Mouse (Mus musculus) small intestine, adult 2 months (tissue): ENCODE results near the gene Ccm2.

Experiments used
- CTCF ChIP-seq: fragments of 200-500 bp; IDR thresholded peaks from 2 replicates; pipeline ENCODE4 v1.5.1; 2012; ENCODE audit warnings: low read depth, mild to moderate bottlenecking, control low read depth, inconsistent platforms, low read length, moderate library complexity, mixed read lengths; ENCODE audit not compliant: insufficient replicate concordance, insufficient read length; ENCODE audit errors: extremely low read depth
- POLR2A ChIP-seq: fragments of 200-500 bp; IDR thresholded peaks from 2 replicates; pipeline ENCODE4 v1.6.1; 2012; ENCODE audit warnings: low read depth, mild to moderate bottlenecking, control low read depth, inconsistent platforms, low read length, moderate library complexity

DNA sequence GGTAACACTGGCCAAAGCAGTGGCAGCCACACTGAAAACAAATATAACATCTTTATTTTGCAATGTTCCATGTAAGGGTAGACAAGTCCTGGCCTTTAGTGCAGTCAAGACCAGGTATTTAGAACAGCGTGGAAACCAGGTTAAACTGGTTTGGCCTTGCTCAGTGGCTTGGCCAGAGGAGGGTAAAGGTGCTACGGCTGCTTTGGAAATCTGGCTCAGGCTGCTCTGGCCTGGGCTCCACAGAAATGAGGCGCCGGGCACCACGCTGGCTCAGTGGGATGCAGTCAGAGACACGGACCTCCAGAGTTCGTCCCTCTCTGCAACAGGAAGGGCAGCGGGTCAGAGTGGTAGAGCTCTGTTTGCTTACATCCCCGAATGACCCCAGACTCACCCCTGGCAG lies 40.2 kb upstream of the Ccm2 start:
- TF ChIP-seq CTCF (no peak), POLR2A (no peak)
